8 mouse cellular contexts compared by ENCODE assay signal in the genomic region with DNA sequence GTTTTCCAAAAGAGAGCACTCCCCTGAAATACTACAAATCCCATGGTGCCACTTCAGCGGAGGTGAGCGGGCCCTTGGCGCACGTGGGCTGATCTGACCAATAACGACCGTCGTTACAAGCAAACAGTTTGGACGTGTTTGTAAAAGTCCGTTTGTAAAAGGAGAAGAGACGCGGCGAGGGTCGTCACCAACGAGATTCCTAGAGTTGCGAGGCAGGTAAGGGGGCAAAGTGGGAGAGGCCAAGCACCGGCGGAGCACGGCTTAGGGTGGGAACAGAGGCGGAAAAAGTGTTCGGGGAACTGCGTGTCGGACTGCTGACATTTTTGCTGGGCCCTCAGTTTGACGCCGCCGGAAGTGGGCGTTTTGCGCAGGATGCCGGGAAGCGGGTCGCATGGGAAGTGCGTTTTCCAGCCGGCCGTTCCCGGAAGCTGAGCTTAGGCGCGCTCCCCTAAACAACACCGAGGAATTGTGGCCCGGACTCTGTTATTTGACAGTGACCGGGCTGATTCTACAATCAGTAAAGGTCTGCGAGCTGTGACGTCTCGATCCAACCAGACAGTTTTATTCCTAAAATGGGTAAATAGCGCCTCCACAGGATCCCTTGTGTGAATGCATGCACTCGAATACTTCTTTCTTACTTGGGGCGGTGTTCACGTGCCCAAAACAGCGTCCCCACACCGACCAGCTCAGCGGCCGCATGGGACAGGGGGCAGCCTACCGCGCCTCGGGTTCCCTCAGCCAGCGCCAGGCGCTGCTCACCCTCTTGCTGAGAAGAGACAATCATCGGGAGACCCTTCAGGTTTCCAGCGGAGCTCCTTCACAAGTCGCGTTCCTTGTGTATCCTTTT. TPM values are rescaled to one million over a fixed set of nuclear protein-coding genes. Genes with fewer than 3 reads are reported as not detected.
DNase-seq lines count a peak whose midpoint lies in the region; ATAC-seq and TF ChIP-seq lines count a peak whose summit lies in the region.

C87436 (plus strand) TSS at position 103 of the 847 bp plus-strand sequence.

- no peaks in the 10 kb centered on the region for H3K27me3 ChIP-seq in embryonic facial prominence, embryonic 13.5 days
- no peaks in the 10 kb centered on the region for H3K27me3 ChIP-seq in kidney, adult 2 months (replicated peaks; ENCODE audit: control insufficient read depth, insufficient read depth, low read length)
- H3K27me3 ChIP-seq in limb, embryonic 12.5 days, result no peaks in the 10 kb centered on the region
- H3K27me3 ChIP-seq in midbrain, embryonic 15.5 days (replicated peaks), result no peaks in the 10 kb centered on the region
- H3K27me3 ChIP-seq in spleen, adult 2 months (ENCODE audit: control insufficient read depth, insufficient read depth, low read length), result no peaks in the 10 kb centered on the region

- H3K36me3 ChIP-seq in embryonic facial prominence, embryonic 13.5 days, result peaks cover 43% of the 10 kb centered on the region
- no peaks in the 10 kb centered on the region for H3K36me3 ChIP-seq in kidney, adult 2 months (ENCODE audit: control insufficient read depth, insufficient read depth, low read length)
- peaks cover 47% of the 10 kb centered on the region for H3K36me3 ChIP-seq in limb, embryonic 12.5 days
- peaks cover 30% of the 10 kb centered on the region for H3K36me3 ChIP-seq in midbrain, embryonic 15.5 days (replicated peaks)
- H3K36me3 ChIP-seq in spleen, adult 2 months (ENCODE audit: control insufficient read depth, insufficient read depth, low read length), result peaks cover 2% of the 10 kb centered on the region; the same call in 1 of the 2 replicates

- peak; percentile 89 for ATAC-seq in embryonic facial prominence, embryonic 13.5 days (ENCODE audit: insufficient number of reproducible peaks, insufficient read depth, low FRiP score, low TSS enrichment, low read depth)
- peak; percentile 93 for ATAC-seq in limb, embryonic 12.5 days (ENCODE audit: insufficient number of reproducible peaks, insufficient read depth, low FRiP score, low TSS enrichment, low read depth)
- ATAC-seq in midbrain, embryonic 15.5 days (replicated peaks), result peak; percentile 96

- peak within 1 kb of the TSS; percentile 97 for H3K27ac ChIP-seq in embryonic facial prominence, embryonic 13.5 days
- H3K27ac ChIP-seq in kidney, adult 2 months (ENCODE audit: insufficient read depth, low read depth, low read length), result peak within 1 kb of the TSS; percentile 100
- peak within 1 kb of the TSS; percentile 94 for H3K27ac ChIP-seq in limb, embryonic 12.5 days
- peak within 1 kb of the TSS; percentile 95 for H3K27ac ChIP-seq in midbrain, embryonic 15.5 days
- H3K27ac ChIP-seq in spleen, adult 2 months (ENCODE audit: insufficient read depth, low read length), result peak within 1 kb of the TSS; percentile 100

- TF ChIP-seq CTCF in kidney, adult 2 months (conservative IDR thresholded peaks at IDR 0.05; ENCODE audit: insufficient read depth, insufficient read length, low read depth, low read length), result peak; percentile 33; the same call in 1 of the 2 replicates
- TF ChIP-seq CTCF in spleen, adult 2 months (IDR thresholded peaks at IDR 0.05; ENCODE audit: extremely low read depth, insufficient read depth, insufficient read length, insufficient replicate concordance), result peak; percentile 43; the same call in 1 of the 2 replicates

- DNase-seq in 3134 (ENCODE audit: extremely low read depth, insufficient read length, low spot score), result peak; percentile 96
- peak; percentile 95 to 96 for DNase-seq in adrenal gland, postnatal 36 days
- DNase-seq in heart, adult 18-20 months, result peak; percentile 96 to 98
- DNase-seq in kidney, adult 2 months, result peak; percentile 98
- peak; percentile 91 to 96 for DNase-seq in spleen, adult 2 months (ENCODE audit: low read depth in 1 of 2, low spot score in 2 of 2)

- peak within 1 kb of the TSS; percentile 91 for H3K9ac ChIP-seq in embryonic facial prominence, embryonic 13.5 days
- peak within 1 kb of the TSS; percentile 82 for H3K9ac ChIP-seq in limb, embryonic 12.5 days (replicated peaks)
- H3K9ac ChIP-seq in midbrain, embryonic 15.5 days, result peak within 1 kb of the TSS; percentile 80

- under 1% methylated on average over 59 of the region's 59 CpGs for WGBS in embryonic facial prominence, embryonic 13.5 days
- WGBS in kidney, adult 2 months, result under 1% methylated on average over 59 of the region's 59 CpGs
- under 1% methylated on average over 59 of the region's 59 CpGs for WGBS in limb, embryonic 12.5 days
- WGBS in midbrain, embryonic 15.5 days, result under 1% methylated on average over 59 of the region's 59 CpGs
- WGBS in spleen, adult 2 months, result under 1% methylated on average over 59 of the region's 59 CpGs

- peaks cover 6% of the 10 kb centered on the region for H3K4me1 ChIP-seq in embryonic facial prominence, embryonic 13.5 days
- H3K4me1 ChIP-seq in kidney, adult 2 months (ENCODE audit: control insufficient read depth, insufficient read depth, low read length), result no peaks in the 10 kb centered on the region; the same call in 1 of the 2 replicates
- peaks cover 7% of the 10 kb centered on the region for H3K4me1 ChIP-seq in limb, embryonic 12.5 days (replicated peaks)
- H3K4me1 ChIP-seq in midbrain, embryonic 15.5 days, result peaks cover 15% of the 10 kb centered on the region
- H3K4me1 ChIP-seq in spleen, adult 2 months (ENCODE audit: control insufficient read depth, insufficient read depth, insufficient read length), result no peaks in the 10 kb centered on the region

- H3K4me3 ChIP-seq in embryonic facial prominence, embryonic 13.5 days, result peak within 1 kb of the TSS; percentile 90
- H3K4me3 ChIP-seq in kidney, adult 2 months (ENCODE audit: insufficient read depth, low read depth, low read length), result peak within 1 kb of the TSS; percentile 99
- H3K4me3 ChIP-seq in limb, embryonic 12.5 days (replicated peaks), result peak within 1 kb of the TSS; percentile 80
- H3K4me3 ChIP-seq in midbrain, embryonic 15.5 days, result peak within 1 kb of the TSS; percentile 93
- H3K4me3 ChIP-seq in spleen, adult 2 months (ENCODE audit: extremely low read depth, insufficient read depth, insufficient read length), result peak within 1 kb of the TSS; percentile 99

- no peaks in the 10 kb centered on the region for H3K9me3 ChIP-seq in embryonic facial prominence, embryonic 13.5 days
- H3K9me3 ChIP-seq in limb, embryonic 12.5 days, result no peaks in the 10 kb centered on the region
- no peaks in the 10 kb centered on the region for H3K9me3 ChIP-seq in midbrain, embryonic 15.5 days

- peak within 1 kb of the TSS; percentile 81 for H3K4me2 ChIP-seq in embryonic facial prominence, embryonic 13.5 days
- H3K4me2 ChIP-seq in limb, embryonic 12.5 days, result peak within 1 kb of the TSS; percentile 84
- H3K4me2 ChIP-seq in midbrain, embryonic 15.5 days, result peak within 1 kb of the TSS; percentile 70

- peak; percentile 78 for TF ChIP-seq POLR2A in kidney, adult 2 months (IDR thresholded peaks at IDR 0.05; ENCODE audit: low read depth, low read length)
- no peak; the same call in 1 of the 2 replicates for TF ChIP-seq POLR2A in spleen, adult 2 months (IDR thresholded peaks at IDR 0.05; ENCODE audit: low read depth, low read length)

RNA-seq across cellular contexts. Expression of gene C87436, which starts in this region (rescaled TPM):
- 10 to 100 TPM; 16.5 to 23.5 TPM for total RNA-seq in adrenal gland, postnatal 36 days (2021)
- polyA plus RNA-seq in embryonic facial prominence, embryonic 13.5 days (2015; fragmentation: Nextera tagmentation; extraction: Ambion mirVana), result 27.9 and 31.4 TPM in 2 replicates
- 10 to 100 TPM in 1 of 2 experiments, 1 to 10 TPM in 1; 8.4 to 10.4 TPM for total RNA-seq in heart, adult 18-20 months (2021)
- 15.1 and 15.3 TPM in 2 replicates for polyA plus RNA-seq in kidney, adult 2 months (2012; rRNA removed)
- polyA plus RNA-seq in limb, embryonic 12.5 days (2016; fragmentation: Nextera tagmentation; extraction: Ambion mirVana), result 25.8 and 27.3 TPM in 2 replicates
- polyA plus RNA-seq in midbrain, embryonic 15.5 days (2015; fragmentation: Nextera tagmentation; extraction: Ambion mirVana), result 25.2 and 25.8 TPM in 2 replicates
- 9.5 and 9.7 TPM in 2 replicates for polyA plus RNA-seq in spleen, adult 2 months (2012; rRNA removed)

Comparison
In these comparisons a context has a peak if more than half of its experiments do, and no peak if none do; other contexts are left out.
1. Peak in every context shown above with its lines: DNase-seq, ATAC-seq, H3K4me3 ChIP-seq and H3K27ac ChIP-seq.